Mouse (Mus musculus) layer of hippocampus, postnatal 14 days (tissue): ENCODE results near the gene Tfb2m. TPM values are rescaled to one million over a fixed set of nuclear protein-coding genes. Genes with fewer than 3 reads are reported as not detected.
A peak's percentile ranks its signal among the peaks of the same experiment; 100 is the strongest.

ENCODE experiments used
- DNase-seq, 2 experiments: peaks; one replicate each; pipeline ENCODE4 v3.0.0; 2021 to 2022; ENCODE audit warnings: low spot score in 2 of 2, mixed read lengths in 1 of 2
- total RNA-seq, 2 experiments: library from RNA; stranded (reverse); gene quantifications; 2 replicates each; pipeline ENCODE4 v1.2.3; 2021

Gene Tfb2m
- total RNA-seq, 2 experiments from 2014 or later, result 21.4 to 23.9 TPM

DNA sequence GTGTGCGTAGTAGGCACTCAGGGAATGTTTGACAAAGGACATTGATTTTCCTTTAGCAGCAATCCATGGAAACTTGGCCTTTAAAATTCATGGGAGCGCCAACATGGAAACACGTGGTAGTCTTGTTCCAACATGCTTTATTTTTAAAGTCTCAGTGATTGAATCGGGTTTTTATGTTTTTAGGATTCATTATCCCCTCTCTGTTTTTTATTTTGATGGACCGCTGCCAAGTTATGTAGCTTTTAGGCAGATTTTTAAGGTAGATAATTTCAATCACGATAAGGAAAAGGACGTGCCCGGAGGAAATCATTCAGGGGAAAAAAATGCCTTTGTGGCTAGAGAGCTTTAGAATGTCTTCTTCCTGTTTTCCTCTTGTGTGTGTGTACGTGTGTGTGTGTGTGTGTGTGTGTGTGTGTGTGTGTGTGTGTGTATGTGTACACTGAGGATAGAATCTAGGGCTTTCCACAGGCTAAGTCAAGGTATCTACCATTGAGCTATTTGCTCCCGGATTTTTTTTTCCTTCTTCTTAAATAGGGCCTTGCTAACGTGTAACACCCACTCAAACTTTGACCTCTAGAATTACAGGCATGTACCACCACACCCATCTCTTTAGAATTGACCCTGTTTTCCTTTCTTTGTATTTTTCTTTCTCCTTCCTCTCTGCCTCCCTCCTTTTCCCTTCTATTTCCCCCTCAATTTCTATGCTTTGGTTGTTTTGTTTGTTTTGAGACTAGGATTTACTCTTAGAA lies 13.6 kb upstream of the Tfb2m start:
- no peak for DNase-seq

DNA sequence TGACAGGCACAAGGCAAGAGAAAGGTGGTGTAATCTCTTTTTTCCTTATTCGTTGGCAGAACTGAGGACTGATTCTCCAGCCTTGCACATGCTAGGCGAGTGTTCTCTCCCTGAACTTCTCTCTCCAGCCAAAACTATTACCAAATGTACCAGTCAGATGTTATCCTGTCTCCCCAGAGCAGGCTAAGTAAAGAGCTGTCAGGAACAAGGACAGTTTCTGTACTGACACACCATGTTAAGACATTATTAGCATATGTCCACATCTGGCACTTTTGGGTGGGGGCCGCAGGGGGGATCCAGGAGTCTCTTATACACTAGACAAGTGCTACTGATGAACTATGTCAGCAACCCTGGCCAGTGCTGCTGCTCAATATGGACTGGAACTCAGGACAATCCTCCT lies 10.9 kb upstream of the Tfb2m start:
- DNase-seq, result no peak

DNA sequence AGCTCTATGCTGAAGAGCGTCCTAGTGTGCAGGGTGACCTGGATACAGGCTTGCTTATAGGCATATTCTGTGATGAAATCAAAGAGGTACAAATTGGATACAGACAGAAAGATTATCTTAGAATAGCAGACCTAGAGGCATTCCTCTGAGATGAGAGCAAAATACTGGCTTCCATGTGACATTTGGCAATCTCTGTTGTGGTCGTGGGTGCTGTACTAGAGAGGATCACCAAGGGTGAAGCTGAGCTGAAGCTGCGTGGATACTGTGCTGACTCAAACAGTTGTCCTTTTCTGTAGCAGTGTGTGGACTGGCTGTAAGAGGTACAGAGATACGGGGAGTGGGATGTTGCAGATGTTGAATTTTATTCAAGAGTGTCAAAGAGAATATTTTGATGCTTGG lies 7.9 kb upstream of the Tfb2m start:
- DNase-seq, result no peak

DNA sequence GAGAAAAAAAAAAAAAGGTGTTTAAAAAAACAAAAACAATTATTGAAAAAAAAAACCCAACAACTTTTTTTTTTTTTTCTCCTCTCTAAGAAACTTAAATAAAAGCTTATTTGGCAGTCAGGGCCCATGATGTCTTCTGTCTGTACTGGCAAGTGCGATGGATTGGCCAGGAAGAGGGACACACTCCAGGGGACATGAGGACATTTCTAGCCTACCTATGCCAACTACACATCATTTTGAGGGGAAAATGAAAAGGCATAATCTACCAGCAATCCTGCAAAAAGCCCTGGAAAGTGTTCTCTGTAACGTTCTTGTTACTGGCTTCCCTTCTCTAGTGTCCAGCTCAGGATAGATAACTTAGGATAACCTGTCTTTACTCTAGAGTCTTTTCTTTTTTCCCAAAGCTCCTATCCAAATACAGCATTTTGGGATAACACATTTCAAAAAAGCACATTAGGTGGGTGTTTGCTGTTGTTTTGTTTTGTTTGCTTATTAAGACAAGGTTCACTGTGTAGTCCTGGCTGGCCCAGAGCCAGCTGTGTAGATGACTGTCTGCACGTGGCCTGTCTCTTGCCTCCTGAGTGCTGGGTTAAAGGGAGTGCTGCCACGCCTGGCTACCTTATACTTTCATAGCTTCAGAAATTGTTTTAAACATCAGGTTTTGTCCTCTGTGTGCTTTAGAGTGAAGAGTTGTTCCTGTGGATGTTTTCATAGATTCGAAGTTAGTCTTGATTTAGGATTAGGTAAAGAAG lies 7.3 kb upstream of the Tfb2m start:
- no peak for DNase-seq

DNA sequence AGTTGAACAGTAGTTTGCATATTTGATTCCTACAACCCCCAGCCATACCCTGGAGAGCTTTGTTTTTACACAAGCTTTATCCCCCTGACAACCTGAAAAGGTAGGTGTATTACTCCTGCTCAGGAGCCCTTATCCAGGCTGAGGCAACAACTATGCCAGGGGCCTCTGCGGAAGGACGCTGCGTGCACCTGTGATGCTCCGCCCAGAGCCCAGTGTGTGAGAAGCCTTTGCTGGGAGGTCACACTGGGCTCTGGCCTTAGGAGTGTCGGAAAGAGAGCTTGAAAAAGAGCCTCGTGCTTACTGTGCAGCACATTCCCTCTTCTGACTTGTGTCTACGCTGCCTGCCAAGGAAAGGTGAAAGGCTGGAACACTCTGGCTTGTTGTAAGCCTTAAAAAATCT lies 6.7 kb upstream of the Tfb2m start:
- DNase-seq, result no peak

DNA sequence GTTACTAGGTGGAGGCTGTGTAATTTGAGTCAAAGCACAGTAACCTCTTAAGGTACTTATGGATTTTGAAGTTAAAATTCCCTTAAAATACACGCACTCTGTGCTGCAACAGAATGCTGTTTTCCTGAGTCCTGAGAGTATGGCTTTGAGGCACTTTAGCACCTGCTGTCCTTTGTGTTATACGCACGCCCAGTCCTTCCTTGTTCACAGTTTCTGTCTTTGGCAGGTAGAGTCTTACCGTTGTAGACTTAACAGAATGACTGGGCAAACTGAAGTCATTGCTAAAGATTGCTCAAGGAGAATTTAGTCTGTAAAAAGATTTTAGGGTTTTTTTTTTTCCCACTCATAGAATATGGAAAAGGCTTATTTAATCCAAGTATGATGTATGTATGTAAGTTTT lies 5.9 kb upstream of the Tfb2m start:
- DNase-seq, result no peak

DNA sequence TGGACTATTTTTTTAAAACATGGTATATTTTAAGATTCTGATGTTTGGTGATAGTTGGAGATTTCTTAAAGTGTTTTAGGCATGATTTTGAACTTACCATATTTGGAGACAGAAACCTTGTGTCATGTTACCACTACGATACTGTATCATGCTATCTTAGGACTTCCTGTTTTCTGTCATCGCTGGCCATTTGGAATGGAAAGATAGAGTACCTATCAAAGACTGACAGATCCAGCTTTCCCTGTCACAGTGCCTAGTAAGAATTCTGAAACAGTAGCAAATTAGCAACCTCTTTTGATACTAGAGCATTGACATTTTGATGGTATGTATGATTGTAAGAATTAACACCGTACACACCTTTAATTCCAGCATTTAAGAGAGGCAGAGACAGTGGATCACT lies 5.3 kb upstream of the Tfb2m start:
- DNase-seq, result no peak

DNA sequence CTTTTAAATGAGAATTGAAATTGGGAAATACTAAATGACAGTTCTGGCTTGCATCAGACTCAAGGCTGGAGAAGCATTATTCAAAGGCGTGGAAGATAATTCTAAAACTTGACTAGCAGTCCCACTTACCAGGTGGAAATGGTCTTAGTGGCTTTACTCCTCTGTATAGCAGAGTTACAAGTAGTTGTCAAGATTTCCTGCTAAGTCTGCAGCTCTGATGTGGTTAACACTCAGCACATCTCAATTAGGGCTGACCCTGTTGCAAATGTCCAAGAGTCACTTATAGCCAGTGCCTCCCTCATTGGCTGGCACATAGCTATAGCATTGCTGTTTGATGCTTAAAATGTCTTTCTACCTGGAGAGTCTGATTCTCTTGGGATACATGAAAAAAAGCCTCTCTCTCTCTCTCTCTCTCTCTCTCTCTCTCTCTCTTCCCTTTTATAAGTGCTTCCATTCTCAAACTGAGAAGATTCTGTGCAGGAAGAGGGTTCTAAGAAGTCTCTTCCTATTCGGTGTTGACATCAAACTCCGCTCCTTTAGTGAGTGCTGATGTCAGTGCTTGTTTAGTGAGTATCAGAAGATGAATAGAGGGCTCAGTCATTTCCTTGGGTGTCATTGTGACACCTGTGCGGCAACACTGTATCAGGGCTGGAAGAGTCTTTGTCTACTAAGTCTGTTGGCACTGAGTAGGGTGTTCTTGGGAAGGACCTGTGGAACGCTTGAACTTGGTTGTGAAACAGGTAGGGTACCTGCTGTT lies 3.1 kb upstream of the Tfb2m start:
- DNase-seq, result no peak

DNA sequence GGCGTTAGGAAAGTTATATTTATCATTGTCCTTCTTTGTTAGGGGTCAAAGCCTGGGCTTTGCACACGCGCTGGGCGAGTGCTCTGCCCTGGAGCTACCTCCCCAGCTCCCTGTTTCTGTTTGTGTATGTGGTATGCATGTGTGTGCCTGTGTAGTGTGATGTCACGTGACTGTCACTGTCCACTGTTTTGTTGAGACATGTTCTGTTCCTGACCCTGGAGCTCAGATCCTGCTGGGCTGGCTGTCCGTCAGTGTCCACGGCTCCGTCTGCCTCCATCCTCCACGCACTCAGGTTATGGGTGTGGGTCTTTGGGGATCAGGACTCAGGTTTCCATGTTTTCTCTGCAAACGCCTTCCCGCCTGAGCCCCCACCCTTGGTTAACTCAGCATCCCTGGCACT lies 2.2 kb upstream of the Tfb2m start:
- no peak for DNase-seq

DNA sequence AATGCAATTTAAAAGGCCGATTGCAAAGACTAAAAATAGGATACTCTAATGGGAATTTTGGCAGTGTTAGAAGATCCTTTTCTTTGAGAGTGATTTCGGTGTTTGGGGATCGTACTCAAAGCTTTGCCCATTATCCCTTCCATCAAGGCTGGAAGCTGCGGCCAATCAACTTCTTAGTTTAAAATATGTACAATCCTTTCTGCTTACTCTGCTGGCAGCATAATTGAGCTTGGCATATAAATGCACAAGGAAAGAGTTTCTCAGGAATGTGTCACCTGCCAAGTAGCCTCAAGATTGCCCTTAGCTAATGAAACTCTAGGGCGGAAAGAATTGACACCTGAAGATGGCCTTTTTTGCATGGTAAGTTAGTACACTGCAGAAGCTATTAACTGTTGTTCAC lies 1.1 kb upstream of the Tfb2m start:
- DNase-seq, result no peak

DNA sequence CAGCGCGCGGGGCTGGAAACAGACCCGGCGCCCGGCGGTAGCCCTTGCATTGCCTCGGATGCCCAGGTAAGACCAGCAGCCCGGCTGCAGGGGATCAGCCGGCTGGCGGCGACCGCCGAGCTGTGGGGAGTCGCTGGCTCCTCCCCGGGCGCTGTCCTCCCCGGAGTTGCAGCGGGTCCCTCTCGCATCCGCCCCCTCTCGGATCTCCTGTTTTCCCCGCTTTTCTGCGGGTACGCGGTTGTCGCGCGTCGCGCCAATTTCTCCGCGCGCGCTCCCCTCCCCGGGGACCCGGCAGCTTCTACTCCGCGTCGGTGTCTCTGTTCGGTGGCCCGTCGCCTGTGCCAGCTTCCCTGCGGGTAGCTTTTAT lies 467 bp upstream of the Tfb2m start:
- no peak for DNase-seq

DNA sequence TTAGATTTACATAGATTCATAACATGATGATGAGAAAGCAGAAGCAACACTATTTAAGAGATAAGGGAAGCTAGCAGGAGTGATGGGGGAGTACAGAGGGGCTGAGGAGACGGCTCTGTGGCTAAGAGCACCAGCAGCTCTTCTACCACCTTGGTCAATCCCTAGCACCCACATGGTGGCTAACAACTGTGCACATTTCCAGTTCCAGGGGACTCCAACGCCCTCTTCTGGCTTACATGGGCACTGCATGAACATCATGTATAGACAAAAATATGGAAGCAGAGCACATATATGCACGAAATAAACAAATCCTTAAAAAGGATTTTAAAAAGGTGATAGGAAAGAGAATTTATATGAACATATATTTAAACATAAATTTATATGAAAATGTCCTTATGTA lies 4.6 kb downstream of the Tfb2m start:
- no peak for DNase-seq

DNA sequence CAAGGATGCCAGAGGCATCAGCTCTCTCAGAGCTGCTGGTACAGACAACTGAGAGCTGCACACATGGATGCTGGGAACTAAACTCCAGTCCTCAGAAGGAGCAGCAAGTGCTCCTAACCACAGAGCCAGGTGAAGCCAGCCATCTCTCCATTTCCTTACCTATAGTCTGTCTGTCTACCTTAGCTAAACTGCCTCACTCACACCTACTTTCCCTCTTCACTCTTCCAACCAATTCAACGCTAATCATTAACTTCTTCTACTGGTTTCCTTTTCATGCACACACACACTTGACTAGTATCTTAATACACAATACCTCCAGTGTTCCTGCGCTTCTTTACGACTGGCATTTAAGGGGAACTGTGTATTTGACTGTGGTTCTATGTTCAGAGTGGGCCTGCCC lies 6.2 kb downstream of the Tfb2m start:
- DNase-seq, result no peak

DNA sequence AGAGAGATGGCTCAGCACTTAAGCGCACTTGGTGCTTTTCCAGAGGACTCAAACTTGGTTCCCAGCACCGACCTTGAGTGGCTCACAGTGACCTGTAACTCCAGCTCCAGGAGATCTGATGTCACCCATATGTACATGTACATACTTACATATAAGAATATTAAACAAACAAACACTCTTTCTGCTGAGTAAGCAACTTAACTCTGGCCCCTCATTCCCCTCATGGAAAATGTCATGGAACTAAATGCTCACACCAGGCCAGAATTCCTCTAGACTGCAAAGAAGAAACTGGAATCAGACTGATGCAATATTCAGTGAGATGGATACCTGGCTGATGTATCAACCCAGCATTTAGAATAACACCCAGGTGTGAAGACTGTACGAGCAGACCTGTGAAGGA lies 7.0 kb downstream of the Tfb2m start:
- no peak for DNase-seq

DNA sequence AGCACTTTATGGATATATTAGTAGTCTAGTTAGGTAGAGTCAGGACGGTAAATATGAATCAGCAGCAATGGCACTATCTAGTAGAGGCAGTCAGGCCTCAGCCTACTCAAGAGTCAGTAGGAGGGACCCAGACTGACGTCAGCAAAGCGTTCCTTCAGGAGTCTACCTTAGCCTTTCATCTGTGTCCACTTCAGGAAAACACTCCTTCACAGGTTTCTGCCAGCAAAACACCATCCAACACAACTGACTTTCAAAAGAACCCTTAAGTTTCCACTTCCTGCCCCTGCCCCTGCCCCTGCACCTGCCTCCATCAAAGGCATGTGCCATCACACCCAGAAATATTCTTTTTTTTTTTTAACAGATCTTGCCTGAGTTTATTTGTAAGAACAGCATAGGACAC lies 26.2 kb downstream of the Tfb2m start:
- DNase-seq, result no peak

DNA sequence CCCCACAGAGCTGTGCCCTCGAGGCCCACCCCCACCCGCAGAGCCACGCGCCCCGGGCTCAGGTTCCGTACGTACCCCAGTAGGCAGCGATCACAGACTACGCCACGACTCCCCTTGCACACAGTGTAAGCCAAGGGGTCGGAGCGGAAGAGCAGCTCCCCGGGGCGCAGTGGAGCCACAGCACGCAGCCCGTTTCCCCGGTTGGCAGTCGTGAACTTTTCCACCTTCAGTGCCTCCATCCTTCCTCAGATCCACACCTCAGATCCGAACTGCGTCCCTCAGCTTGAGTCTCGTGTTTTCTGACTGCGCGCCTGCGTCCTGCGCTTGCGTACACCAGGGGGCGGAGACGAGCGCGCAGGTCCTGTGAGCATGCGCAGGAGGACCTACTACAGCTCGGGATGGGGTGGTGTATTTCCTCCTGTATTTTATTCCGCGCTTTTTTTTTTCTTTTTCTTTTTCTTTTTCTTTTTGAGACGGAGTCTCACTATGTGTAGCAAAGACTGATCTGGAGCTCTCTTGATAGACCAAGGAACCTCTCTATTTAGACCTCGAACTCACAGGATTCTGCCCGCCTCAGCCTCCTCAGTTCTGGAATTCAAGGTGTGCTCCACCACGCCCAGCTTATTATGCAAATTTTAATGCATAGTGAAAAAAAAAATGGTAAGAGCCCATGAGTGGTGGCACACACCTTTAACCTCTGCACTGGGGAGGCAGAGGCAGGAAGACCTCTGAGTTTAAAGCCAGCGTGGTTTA lies 28.2 kb downstream of the Tfb2m start, which contains the start of gene Smyd3:
Gene Smyd3 (minus strand): TSS at position 329 of the 753 bp plus-strand sequence.
- peak; percentile 77 to 87 for DNase-seq

DNA sequence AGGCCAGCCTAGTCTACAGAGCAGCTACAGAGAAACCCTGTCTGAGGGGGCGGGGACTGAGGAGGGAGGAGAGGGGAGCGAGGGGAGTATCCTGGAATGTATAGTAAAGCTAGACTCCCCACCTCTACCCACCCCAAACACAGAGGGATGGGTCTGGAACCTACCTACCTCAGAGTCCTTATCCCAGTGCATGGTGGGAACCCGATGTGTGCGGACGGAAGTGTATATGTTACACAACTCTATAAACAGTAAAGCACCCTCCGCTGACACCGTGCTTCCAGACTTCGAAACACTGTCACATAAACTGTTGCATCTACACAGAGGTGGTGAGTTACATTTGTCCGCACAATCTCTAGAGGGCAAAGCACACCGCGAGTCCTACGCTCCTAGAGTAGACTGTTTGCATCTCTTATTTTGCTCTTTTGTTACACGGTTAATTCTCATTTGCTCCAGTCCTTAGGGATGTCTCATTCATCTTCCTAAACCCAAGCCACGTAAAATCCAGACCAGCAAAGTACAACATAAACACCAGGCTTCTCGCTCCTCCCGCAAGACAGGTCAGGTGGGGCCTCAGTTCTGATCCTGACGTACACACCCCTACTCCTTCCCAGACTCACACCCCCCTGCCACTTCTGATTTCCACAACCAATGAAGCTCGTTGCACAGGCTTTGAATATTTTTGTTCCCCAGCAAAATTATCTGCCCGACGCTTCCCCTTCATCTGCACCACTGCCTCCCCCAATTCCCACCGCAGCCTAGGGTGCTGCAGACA lies 28.9 kb downstream of the Tfb2m start:
- no peak for DNase-seq

DNA sequence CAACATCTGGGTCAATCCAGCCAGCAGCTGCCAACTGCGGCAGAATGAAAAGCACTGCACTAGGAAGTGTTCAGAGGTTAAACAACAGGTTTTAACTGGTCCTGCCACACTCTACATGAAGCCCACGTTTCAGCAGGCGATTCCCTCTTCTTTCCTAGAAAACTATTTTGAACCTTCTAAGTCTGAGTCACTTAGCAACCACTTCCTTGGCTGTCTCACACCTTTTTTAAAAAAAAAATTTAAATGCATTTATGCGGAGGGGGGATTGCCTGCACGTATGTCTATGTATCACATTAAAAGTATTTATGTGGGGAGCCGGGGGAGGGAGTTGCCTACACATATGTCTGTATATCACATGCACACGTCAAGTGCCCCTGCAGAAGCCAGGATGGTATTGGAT lies 34.2 kb downstream of the Tfb2m start:
- no peak for DNase-seq

DNA sequence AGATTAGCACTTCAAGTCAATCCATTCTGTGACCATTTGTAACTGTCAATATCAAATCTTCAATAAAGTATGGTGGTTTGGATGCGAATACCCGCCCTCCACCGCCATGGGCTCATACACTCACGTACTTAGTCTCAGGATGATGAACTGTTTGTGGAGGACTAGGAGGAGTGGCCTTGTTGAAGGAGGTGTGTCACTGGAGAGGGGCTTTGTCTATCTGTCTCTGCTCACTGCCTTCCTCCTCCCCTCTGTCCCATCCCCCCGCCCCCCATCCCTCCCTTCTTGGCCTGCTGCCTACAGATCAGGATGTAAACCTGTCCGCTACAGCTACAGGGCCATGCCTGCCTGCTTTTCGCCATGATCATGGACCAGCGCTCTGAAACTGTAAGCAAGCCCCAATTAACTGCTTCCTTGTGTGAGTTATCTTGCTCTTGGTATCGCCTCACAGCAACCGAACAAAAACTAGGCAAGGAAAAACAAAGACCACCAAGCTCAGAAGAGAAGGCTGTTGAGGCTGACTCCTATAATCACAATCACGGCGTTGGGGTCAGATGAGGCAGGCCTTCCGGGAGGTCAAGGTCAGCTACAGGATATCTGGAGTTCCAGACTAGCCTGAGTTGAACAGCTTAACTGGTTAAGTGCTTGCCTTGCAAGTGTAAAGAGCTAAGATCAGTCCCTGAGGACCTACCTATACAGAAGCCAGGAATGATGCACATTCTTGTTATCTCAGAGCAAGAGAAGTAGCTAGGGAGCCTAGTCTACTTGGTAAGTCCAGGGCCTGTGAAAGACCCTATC lies 35.3 kb downstream of the Tfb2m start:
- DNase-seq, result no peak
